Mouse (Mus musculus) kidney, adult 2 months (tissue): ENCODE results near the gene Ppp1r12b. TPM values are rescaled to one million over a fixed set of nuclear protein-coding genes. Genes with fewer than 3 reads are reported as not detected.
A peak's percentile ranks its signal among the peaks of the same experiment; 100 is the strongest.

Experiments used
- DNase-seq: peaks from one replicate; pipeline ENCODE4 v3.0.0; 2021
- H3K27ac ChIP-seq: fragments of 200-500 bp; 2 replicates; pipeline ENCODE4 v1.5.1; 2012; ENCODE audit warnings: low read depth, low read length, control low read depth, inconsistent platforms; ENCODE audit not compliant: insufficient read depth
- H3K27me3 ChIP-seq: fragments of 200-500 bp; replicated peaks from 2 replicates; pipeline ENCODE4 v1.6.1; 2012; ENCODE audit warnings: mild to moderate bottlenecking, moderate library complexity, low read length, inconsistent platforms; ENCODE audit not compliant: control insufficient read depth, insufficient read depth
- H3K36me3 ChIP-seq: fragments of 200-500 bp; 2 replicates; pipeline ENCODE4 v1.6.1; 2012; ENCODE audit warnings: mild to moderate bottlenecking, moderate library complexity, low read length, inconsistent platforms; ENCODE audit not compliant: control insufficient read depth, insufficient read depth
- H3K4me1 ChIP-seq: fragments of 200-500 bp; 2 replicates; pipeline ENCODE4 v1.6.1; 2011; ENCODE audit warnings: low read length; ENCODE audit not compliant: control insufficient read depth, insufficient read depth
- H3K4me3 ChIP-seq: fragments of 200-500 bp; 2 replicates; pipeline ENCODE4 v1.5.1; 2011; ENCODE audit warnings: mild to moderate bottlenecking, low read depth, low read length, control low read depth; ENCODE audit not compliant: insufficient read depth
- CTCF ChIP-seq: fragments of 200-500 bp; conservative IDR thresholded peaks from 2 replicates; pipeline ENCODE4 v1.5.1; 2011; ENCODE audit warnings: low read depth, mild to moderate bottlenecking, control low read depth, low read length, moderate library complexity, mixed read lengths; ENCODE audit not compliant: insufficient read depth, insufficient read length
- POLR2A ChIP-seq: fragments of 200-500 bp; IDR thresholded peaks from one replicate; pipeline ENCODE4 v1.6.1; 2011; ENCODE audit warnings: low read depth, low read length, control low read depth
- WGBS: fragments of 180-500 bp; shearing (Covaris S2); methylation state at CpG from one replicate; pipeline ENCODE4 v1.1.7; 2018; 5-methylcytosine and 5-hydroxymethylcytosine counted together
- polyA plus RNA-seq: library from polyadenylated mRNA; depleted of rRNA; stranded (reverse); fragments of >200 nt; gene quantifications from 2 replicates; pipeline ENCODE4 v1.2.3, GENCODE M21; 2012

Gene Ppp1r12b
- polyA plus RNA-seq, 1 experiment = 5.6 TPM

GRCm38 (mm10) chr1:134783958-134784357 lies 171.8 kb downstream of the Ppp1r12b start:
- H3K4me3 ChIP-seq = no peak overlapping the region
- TF ChIP-seq POLR2A = no peak
- no peak for TF ChIP-seq CTCF
- no peaks in the 10 kb centered on the region for H3K27me3 ChIP-seq
- DNase-seq = no peak
- H3K36me3 ChIP-seq = no peaks in the 10 kb centered on the region
- 94% methylated on average over 4 of the region's 4 CpGs for WGBS
- no peak overlapping the region for H3K27ac ChIP-seq
- H3K4me1 ChIP-seq = no peaks in the 10 kb centered on the region

- TF ChIP-seq POLR2A = no peak
- no peak for TF ChIP-seq CTCF
- H3K4me3 ChIP-seq = no peak overlapping the region
- no peak overlapping the region for H3K27ac ChIP-seq
- DNase-seq = no peak
- no peaks in the 10 kb centered on the region for H3K4me1 ChIP-seq
- 66% methylated on average over 5 of the region's 5 CpGs for WGBS
- no peaks in the 10 kb centered on the region for H3K36me3 ChIP-seq
- H3K27me3 ChIP-seq = no peaks in the 10 kb centered on the region
These were observed 172.9 kb downstream of the Ppp1r12b start for GRCm38 (mm10) chr1:134782797-134783196.

GRCm38 (mm10) chr1:134777936-134778548 lies 177.7 kb downstream of the Ppp1r12b start:
- 66% methylated on average over 13 of the region's 13 CpGs for whole genome bisulfite sequencing

GRCm38 (mm10) chr1:134777201-134777885 lies 178.4 kb downstream of the Ppp1r12b start:
- Histone ChIP-seq H3K27me3 (no peaks in the 10 kb centered on the region), H3K4me3 (no peak overlapping the region), H3K4me1 (peaks cover 7% of the 10 kb centered on the region; the same call in 1 of the 2 replicates), H3K27ac (no peak overlapping the region), H3K36me3 (no peaks in the 10 kb centered on the region)
- TF ChIP-seq CTCF = no peak
- no peak for TF ChIP-seq POLR2A
- 85% methylated on average over 12 of the region's 12 CpGs for WGBS
- no peak for DNase-seq

More at GRCm38 (mm10) chr1:134777936-134778548, 177.7 kb downstream of the Ppp1r12b start:
- no peaks in the 10 kb centered on the region for H3K36me3 ChIP-seq
- DNase-seq = no peak
- H3K4me3 ChIP-seq = no peak overlapping the region
- TF ChIP-seq POLR2A = no peak
- no peak for TF ChIP-seq CTCF
- H3K4me1 ChIP-seq = peaks cover 7% of the 10 kb centered on the region; the same call in 1 of the 2 replicates
- H3K27me3 ChIP-seq = no peaks in the 10 kb centered on the region
- no peak overlapping the region for H3K27ac ChIP-seq

- Histone ChIP-seq H3K4me3 (no peak overlapping the region), H3K4me1 (peaks cover 11% of the 10 kb centered on the region; the same call in 1 of the 2 replicates), H3K27ac (no peak overlapping the region), H3K27me3 (no peaks in the 10 kb centered on the region), H3K36me3 (no peaks in the 10 kb centered on the region)
- no peak for DNase-seq
- 69% methylated on average over 3 of the region's 3 CpGs for WGBS
- TF ChIP-seq CTCF (no peak), POLR2A (no peak)
These were observed 180.1 kb downstream of the Ppp1r12b start for GRCm38 (mm10) chr1:134775631-134776030.

- WGBS = 49% methylated on average over 6 of the region's 6 CpGs
- no peaks in the 10 kb centered on the region for H3K36me3 ChIP-seq
- no peak overlapping the region for H3K4me3 ChIP-seq
- peaks cover 11% of the 10 kb centered on the region; the same call in 1 of the 2 replicates for H3K4me1 ChIP-seq
- DNase-seq = peak; percentile 76
- TF ChIP-seq POLR2A (no peak), CTCF (no peak)
- H3K27ac ChIP-seq = peak overlapping the region; percentile 34
- no peaks in the 10 kb centered on the region for H3K27me3 ChIP-seq
These were observed 180.9 kb downstream of the Ppp1r12b start for GRCm38 (mm10) chr1:134774728-134775287.

GRCm38 (mm10) chr1:134774247-134774646 lies 181.5 kb downstream of the Ppp1r12b start:
- peak; percentile 47 for DNase-seq
- Histone ChIP-seq H3K36me3 (no peaks in the 10 kb centered on the region), H3K27ac (peak overlapping the region; percentile 78), H3K27me3 (no peaks in the 10 kb centered on the region), H3K4me1 (peaks cover 11% of the 10 kb centered on the region; the same call in 1 of the 2 replicates), H3K4me3 (no peak overlapping the region)
- 69% methylated on average over 2 of the region's 2 CpGs for WGBS
- TF ChIP-seq POLR2A (no peak), CTCF (no peak)
